Mouse (Mus musculus): ENCODE measurements around the gene Plppr4.

DNA sequence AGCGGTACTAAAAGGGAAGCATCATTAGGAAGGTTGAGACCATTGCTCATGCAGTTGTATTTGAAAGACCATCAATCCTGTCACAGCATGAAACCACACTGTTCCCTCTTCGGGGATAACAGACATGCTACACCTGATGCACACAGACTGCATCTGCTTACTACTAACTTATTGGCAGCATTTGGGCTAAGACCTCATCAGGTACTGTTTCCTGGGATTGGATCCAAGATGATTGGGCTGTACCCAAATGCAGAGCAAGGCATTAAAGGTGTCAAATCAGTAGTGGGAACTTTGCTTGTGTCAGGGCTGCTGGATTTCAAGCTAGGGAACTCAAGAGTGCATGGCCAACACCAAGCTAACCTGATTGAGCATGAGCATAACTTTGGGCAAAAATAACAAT is 45.1 kb upstream of the Plppr4 start:
- no peak for TF ChIP-seq CTCF (IDR thresholded peaks at IDR 0.05; ENCODE audit: control insufficient read depth, insufficient read depth, low read length)
- no peak for TF ChIP-seq POLR2A (IDR thresholded peaks at IDR 0.05; ENCODE audit: borderline replicate concordance, control insufficient read depth, low read depth, low read length)
